Mouse (Mus musculus): ENCODE results near the gene Hist1h3c. TPM values are rescaled to one million over a fixed set of nuclear protein-coding genes. Genes with fewer than 3 reads are reported as not detected.
A peak's percentile ranks its signal among the peaks of the same experiment; 100 is the strongest.
"Not testable (repeated sequence)": the region's sequence is repeated elsewhere in the genome, so short reads cannot be mapped to it uniquely, and the experiment has no call there.

Gene Hist1h3c
- polyA plus RNA-seq, 1 experiment from 2014 or later, result 10.8 TPM

- 56% methylated on average over 4 of the region's 4 CpGs for WGBS
- Histone ChIP-seq H3K9ac (no peak overlapping the region; the same call in 1 of the 2 replicates), H3K27me3 (no peaks in the 10 kb centered on the region), H3K4me2 (peak overlapping the region; percentile 56; the same call in 1 of the 2 replicates), H3K4me1 (peaks cover 19% of the 10 kb centered on the region), H3K36me3 (ENCODE audit: poor library complexity, severe bottlenecking) (no peaks in the 10 kb centered on the region), H3K9me3 (replicated peaks) (no peaks in the 10 kb centered on the region), H3K27ac (peak overlapping the region; percentile 45), H3K4me3 (no peak overlapping the region)
- ATAC-seq, result no peak
Observed at GRCm38 (mm10) chr13:23753314-23754078, 8.1 kb upstream of the Hist1h3c start.

DNA sequence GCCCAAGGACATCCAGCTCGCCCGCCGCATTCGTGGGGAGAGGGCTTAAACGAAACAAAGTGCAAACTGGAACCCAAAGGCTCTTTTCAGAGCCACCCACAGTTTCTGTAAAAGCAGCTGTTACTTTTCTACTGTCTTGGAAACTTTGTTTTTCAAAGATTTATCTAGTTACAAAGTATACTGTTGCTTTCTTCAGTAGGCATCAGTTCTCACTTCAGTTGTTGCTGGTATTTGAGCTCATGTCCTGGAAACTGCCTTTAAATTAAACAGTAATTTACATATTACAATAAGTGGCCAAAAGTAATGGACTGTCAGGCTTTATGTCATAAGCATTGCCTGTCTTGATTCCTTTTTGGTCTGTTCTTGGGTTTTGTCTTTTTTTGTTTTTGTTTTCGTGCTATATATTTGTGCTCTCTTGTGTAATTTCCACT is 7.4 kb upstream of the Hist1h3c start:
- H3K4me1 ChIP-seq, result peaks cover 23% of the 10 kb centered on the region
- H3K27me3 ChIP-seq, result no peaks in the 10 kb centered on the region
- peak overlapping the region; percentile 56 for H3K4me2 ChIP-seq
- H3K9me3 ChIP-seq (replicated peaks), result no peaks in the 10 kb centered on the region
- H3K27ac ChIP-seq, result peak overlapping the region; percentile 81
- no peaks in the 10 kb centered on the region for H3K36me3 ChIP-seq (ENCODE audit: poor library complexity, severe bottlenecking)
- 2% methylated on average over 6 of the region's 6 CpGs for WGBS
- peak overlapping the region; percentile 39 for H3K4me3 ChIP-seq
- no peak for ATAC-seq
- peak overlapping the region; percentile 69 for H3K9ac ChIP-seq

DNA sequence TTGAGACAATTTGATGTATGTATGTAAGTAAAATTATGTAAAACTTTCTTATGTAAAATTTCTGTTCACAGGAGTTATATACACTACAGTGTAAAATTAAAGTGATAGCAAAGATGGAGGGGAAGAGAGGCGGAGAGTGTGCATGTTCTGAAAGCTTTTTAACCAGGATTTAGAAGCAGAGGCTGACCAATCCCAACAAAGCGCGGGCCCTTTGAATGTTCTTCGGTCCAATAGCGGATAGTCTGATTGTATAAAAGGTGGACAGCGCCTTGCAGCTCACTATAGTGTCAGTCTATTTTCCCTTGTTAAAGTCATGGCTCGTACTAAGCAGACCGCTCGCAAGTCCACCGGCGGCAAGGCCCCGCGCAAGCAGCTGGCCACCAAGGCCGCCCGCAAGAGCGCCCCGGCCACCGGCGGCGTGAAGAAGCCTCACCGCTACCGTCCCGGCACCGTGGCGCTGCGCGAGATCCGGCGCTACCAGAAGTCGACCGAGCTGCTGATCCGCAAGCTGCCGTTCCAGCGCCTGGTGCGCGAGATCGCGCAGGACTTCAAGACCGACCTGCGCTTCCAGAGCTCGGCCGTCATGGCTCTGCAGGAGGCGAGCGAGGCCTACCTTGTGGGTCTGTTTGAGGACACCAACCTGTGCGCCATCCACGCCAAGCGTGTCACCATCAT is 6.8 kb upstream of the Hist1h3c start, which contains the start of gene Hist1h3b:
TSS of gene Hist1h3b (plus strand) at position 201 of the 675 bp plus-strand sequence.
- peak; percentile 86 for ATAC-seq
- H3K9ac ChIP-seq, result peak within 1 kb of the TSS; percentile 73
- H3K4me3 ChIP-seq, result peak within 1 kb of the TSS; percentile 45
- peak within 1 kb of the TSS; percentile 66 for H3K4me2 ChIP-seq
- WGBS, result 2% methylated on average over 18 of the region's 47 CpGs
- H3K27me3 ChIP-seq; H3K36me3 ChIP-seq (ENCODE audit: poor library complexity, severe bottlenecking); H3K9me3 ChIP-seq (replicated peaks): not testable (repeated sequence)
- H3K27ac ChIP-seq, result peak within 1 kb of the TSS; percentile 98
- H3K4me1 ChIP-seq, result peaks cover 24% of the 10 kb centered on the region

DNA sequence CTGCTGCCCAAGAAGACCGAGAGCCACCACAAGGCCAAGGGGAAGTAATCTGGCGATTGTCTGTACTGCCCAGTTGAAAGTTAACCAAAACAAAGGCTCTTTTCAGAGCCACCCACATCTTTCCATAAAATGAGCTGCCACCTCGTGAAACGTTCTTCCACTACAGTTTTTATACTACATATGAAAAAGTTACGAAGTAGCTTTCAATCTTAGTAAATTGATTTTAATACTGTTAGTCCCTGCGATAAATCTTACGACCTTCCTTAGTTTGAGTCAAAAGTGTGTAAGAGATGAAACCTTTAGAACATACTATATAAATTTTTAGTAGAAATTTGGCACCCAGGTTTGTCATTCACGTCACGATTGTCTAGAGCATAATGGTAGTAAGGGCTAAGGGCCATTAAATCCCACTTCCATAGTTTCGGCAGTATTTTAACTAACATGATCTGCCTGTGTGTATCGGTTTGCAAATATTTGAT is 6.1 kb upstream of the Hist1h3c start:
- Histone ChIP-seq H3K36me3 (ENCODE audit: poor library complexity, severe bottlenecking) (no peaks in the 10 kb centered on the region), H3K9me3 (replicated peaks) (no peaks in the 10 kb centered on the region), H3K4me2 (peak overlapping the region; percentile 66), H3K27me3 (no peaks in the 10 kb centered on the region), H3K4me1 (peaks cover 26% of the 10 kb centered on the region), H3K9ac (peak overlapping the region; percentile 73), H3K27ac (peak overlapping the region; percentile 98), H3K4me3 (peak overlapping the region; percentile 45)
- ATAC-seq, result no peak
- WGBS, result 1% methylated on average over 11 of the region's 11 CpGs

DNA sequence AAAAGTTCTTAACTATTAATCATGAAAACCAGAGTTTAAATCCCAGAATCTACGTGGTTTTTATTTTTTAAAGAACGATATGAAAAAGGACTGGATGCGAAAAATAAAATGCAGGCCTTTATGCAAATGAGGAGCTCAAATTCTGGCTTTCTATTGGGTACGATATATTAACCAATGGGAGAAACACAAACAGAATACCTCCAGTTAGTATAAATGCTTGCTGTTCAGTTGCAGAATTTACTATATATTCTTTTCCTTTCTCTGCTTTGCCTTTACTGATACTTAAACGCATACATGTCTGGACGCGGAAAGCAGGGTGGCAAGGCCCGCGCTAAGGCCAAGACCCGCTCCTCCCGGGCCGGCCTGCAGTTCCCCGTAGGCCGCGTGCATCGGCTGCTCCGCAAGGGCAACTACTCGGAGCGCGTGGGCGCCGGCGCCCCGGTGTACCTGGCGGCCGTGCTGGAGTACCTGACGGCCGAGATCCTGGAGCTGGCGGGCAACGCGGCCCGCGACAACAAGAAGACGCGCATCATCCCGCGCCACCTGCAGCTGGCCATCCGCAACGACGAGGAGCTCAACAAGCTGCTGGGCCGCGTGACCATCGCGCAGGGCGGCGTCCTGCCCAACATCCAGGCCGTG is 5.6 kb upstream of the Hist1h3c start, which contains the start of gene Hist1h2ab:
TSS of gene Hist1h2ab (plus strand) at position 288 of the 639 bp plus-strand sequence.
- H3K27ac ChIP-seq, result peak within 1 kb of the TSS; percentile 98
- peak within 1 kb of the TSS; percentile 66 for H3K4me2 ChIP-seq
- H3K9me3 ChIP-seq (replicated peaks); H3K36me3 ChIP-seq (ENCODE audit: poor library complexity, severe bottlenecking); H3K27me3 ChIP-seq: not testable (repeated sequence)
- under 1% methylated on average over 29 of the region's 47 CpGs for whole genome bisulfite sequencing
- peaks cover 24% of the 10 kb centered on the region for H3K4me1 ChIP-seq
- peak within 1 kb of the TSS; percentile 73 for H3K9ac ChIP-seq
- ATAC-seq, result peak; percentile 54
- H3K4me3 ChIP-seq, result peak within 1 kb of the TSS; percentile 45

DNA sequence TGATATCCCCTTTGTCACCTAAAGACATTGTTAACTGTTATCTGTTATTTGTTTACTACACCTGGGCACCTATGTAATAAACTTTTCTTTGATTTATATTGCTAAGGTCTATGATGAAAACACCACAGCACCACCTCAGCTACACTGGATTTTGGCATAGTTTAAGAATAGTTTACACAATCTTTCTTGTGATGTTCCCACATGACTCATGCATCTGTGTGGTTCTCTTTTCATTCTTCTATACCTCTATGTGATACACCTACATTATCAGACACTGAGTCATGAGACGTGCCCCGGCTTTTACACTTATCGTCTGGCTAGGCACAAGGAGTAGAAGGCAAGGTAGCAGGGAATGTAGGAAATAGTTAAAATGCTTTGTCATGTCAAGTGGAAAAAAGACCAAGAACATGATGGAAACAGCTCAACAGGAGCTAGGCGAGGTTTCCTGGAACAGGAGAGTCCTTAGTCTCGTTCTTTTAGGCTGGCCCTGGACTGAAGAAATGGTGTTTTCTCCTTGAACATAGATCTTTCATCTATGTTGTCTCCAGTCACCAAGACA is 4.2 kb upstream of the Hist1h3c start:
- H3K4me1 ChIP-seq, result peaks cover 24% of the 10 kb centered on the region
- 90% methylated on average over 5 of the region's 5 CpGs for WGBS
- H3K27me3 ChIP-seq, result no peaks in the 10 kb centered on the region
- no peak overlapping the region for H3K4me3 ChIP-seq
- no peak for ATAC-seq
- H3K9ac ChIP-seq, result no peak overlapping the region
- H3K36me3 ChIP-seq (ENCODE audit: poor library complexity, severe bottlenecking), result no peaks in the 10 kb centered on the region
- H3K9me3 ChIP-seq (replicated peaks), result no peaks in the 10 kb centered on the region
- H3K27ac ChIP-seq, result peak overlapping the region; percentile 80
- no peak overlapping the region for H3K4me2 ChIP-seq

DNA sequence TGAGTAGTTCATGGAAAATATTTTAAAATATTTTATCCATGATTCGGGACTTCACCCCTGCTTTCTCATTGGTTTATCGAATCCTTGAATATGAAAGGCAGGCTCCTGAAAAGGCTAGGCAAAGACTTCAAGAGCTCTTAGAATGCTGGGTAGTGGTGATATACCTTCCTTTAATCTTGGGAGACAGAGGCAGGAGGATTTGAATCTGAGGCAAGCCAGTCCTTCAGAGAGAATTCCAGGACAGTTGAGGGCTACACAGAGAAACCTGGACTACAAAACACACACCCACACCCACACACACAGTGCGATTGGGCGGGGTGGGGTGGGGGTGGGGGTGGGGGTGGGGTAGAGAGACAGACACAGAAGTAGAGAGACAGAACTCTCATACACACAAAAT is 2.5 kb upstream of the Hist1h3c start:
- no peak for ATAC-seq
- Histone ChIP-seq H3K4me1 (peaks cover 28% of the 10 kb centered on the region), H3K9ac (peak overlapping the region; percentile 76; the same call in 1 of the 2 replicates), H3K27me3 (no peaks in the 10 kb centered on the region), H3K4me3 (0 out of 2 replicates have a peak overlapping the region, but pooled peaks have one; percentile 38), H3K36me3 (ENCODE audit: poor library complexity, severe bottlenecking) (no peaks in the 10 kb centered on the region), H3K27ac (peak overlapping the region; percentile 96), H3K4me2 (peak overlapping the region; percentile 67), H3K9me3 (replicated peaks) (no peaks in the 10 kb centered on the region)
- WGBS, result 7% methylated on average over 4 of the region's 4 CpGs

DNA sequence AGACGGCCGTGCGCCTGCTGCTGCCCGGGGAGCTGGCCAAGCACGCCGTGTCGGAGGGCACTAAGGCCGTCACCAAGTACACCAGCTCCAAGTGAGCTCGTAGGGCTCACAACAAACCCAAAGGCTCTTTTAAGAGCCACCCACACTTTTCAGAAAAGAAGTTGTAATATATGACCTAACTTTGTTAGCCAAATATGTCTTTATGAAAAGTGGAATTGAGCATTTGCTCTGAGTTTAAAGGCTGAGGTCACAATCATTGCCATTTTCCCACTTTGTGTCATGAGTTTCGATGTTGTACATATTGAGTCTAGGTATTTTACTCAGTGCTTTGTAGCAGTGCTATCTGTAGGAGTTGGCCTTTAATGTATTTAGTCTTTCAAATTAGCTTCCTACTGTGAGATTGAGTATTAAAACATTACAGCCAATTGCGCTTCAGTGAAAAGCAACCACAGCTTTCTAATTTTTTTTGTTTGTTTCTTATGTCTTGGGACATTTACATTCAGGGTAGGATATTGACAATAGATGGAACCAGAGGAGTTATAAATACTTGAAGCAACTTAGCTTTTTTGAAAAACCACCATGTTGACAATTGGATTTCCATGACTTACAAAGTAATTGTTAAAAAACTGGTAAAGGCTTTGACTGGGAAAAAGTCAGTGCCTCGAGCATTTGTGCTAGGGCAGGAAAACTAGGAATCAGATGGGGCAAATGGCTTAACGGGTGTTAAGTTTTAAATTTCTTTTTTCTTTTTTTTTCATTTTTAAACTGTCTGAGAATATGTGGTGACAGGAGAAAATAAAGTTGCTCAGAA is 1.9 kb upstream of the Hist1h3c start:
- H3K4me2 ChIP-seq, result peak overlapping the region; percentile 67
- H3K4me1 ChIP-seq, result peaks cover 24% of the 10 kb centered on the region
- 3% methylated on average over 13 of the region's 13 CpGs for WGBS
- ATAC-seq, result peak; percentile 4
- H3K9me3 ChIP-seq (replicated peaks), result no peaks in the 10 kb centered on the region
- peak overlapping the region; percentile 96 for H3K27ac ChIP-seq
- no peaks in the 10 kb centered on the region for H3K36me3 ChIP-seq (ENCODE audit: poor library complexity, severe bottlenecking)
- no peaks in the 10 kb centered on the region for H3K27me3 ChIP-seq
- H3K9ac ChIP-seq, result peak overlapping the region; percentile 76
- H3K4me3 ChIP-seq, result peak overlapping the region; percentile 38

DNA sequence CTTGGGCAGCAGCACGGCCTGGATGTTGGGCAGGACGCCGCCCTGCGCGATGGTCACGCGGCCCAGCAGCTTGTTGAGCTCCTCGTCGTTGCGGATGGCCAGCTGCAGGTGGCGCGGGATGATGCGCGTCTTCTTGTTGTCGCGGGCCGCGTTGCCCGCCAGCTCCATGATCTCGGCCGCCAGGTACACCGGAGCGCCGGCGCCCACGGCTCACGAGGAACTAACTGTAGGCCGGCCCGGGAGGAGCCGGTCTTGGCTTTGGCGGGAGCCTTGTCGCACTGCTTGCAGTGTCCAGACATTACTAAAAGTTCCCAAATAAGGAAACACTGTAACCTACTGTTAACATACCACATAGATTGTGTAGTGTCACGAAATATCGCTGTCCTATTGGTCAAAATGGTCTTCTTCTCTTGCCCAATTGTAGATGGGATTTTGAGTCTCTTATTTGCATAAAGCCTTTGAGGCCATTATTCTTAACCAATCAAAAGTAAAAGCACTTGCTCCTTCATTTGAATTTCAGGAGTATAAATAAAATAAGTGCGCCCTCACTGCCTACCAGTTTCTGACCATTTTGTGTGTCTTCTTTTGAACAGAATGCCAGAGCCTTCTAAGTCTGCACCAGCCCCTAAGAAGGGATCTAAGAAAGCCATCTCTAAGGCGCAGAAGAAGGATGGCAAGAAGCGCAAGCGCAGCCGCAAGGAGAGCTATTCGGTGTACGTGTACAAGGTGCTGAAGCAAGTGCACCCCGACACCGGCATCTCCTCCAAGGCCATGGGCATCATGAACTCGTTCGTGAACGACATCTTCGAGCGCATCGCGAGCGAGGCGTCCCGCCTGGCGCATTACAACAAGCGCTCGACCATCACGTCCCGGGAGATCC is 1.0 kb upstream of the Hist1h3c start, which contains the start of gene Hist1h2bb:
TSS of gene Hist1h2bb (plus strand) at position 534 of the 880 bp plus-strand sequence.
- under 1% methylated on average over 47 of the region's 58 CpGs for WGBS
- H3K9me3 ChIP-seq (replicated peaks); H3K27me3 ChIP-seq; H3K36me3 ChIP-seq (ENCODE audit: poor library complexity, severe bottlenecking): not testable (repeated sequence)
- peak; percentile 93 for ATAC-seq
- H3K9ac ChIP-seq, result peak within 1 kb of the TSS; percentile 76
- H3K4me2 ChIP-seq, result peak within 1 kb of the TSS; percentile 67
- H3K27ac ChIP-seq, result peak within 1 kb of the TSS; percentile 96
- H3K4me3 ChIP-seq, result peak within 1 kb of the TSS; percentile 38
- peaks cover 24% of the 10 kb centered on the region for H3K4me1 ChIP-seq
